Mouse (Mus musculus) monocyte, adult 5-6 weeks (primary cell): Measurements from ENCODE around the gene Gm12355. TPM values are rescaled to one million over a fixed set of nuclear protein-coding genes. Genes with fewer than 3 reads are reported as not detected.
"Not testable (repeated sequence)": the region's sequence is repeated elsewhere in the genome, so short reads cannot be mapped to it uniquely, and the experiment has no call there.

Experiments used
- ATAC-seq: fragments of 153-309, 156-312 bp; replicated peaks from 2 replicates; pipeline ENCODE4 v1.8.0; 2017; ENCODE audit warnings: mild to moderate bottlenecking; ENCODE audit not compliant: low TSS enrichment, insufficient number of reproducible peaks, severe bottlenecking, poor library complexity, low FRiP score
- total RNA-seq: library from RNA; stranded (forward); fragments of 200-1000, 200-491, 200-594 nt; gene quantifications from 3 replicates; pipeline ENCODE4 v1.2.3, GENCODE M21; 2017

Gene Gm12355
- total RNA-seq, 1 experiment from 2014 or later: not detected

- ATAC-seq: peak; percentile 93
These were observed 18.7 kb downstream of the Gm12355 start for GRCm38 (mm10) chr11:98606763-98607162.

GRCm38 (mm10) chr11:98604911-98605310, 20.6 kb downstream of the Gm12355 start:
- not testable (repeated sequence) for ATAC-seq

GRCm38 (mm10) chr11:98603953-98604352, 21.5 kb downstream of the Gm12355 start:
- ATAC-seq: no peak

GRCm38 (mm10) chr11:98602090-98602690, 23.3 kb downstream of the Gm12355 start:
- ATAC-seq: no peak

GRCm38 (mm10) chr11:98599291-98599690, 26.2 kb downstream of the Gm12355 start:
- ATAC-seq: no peak

GRCm38 (mm10) chr11:98598851-98599290, 26.6 kb downstream of the Gm12355 start:
- ATAC-seq: no peak

- ATAC-seq: no peak
These were observed 27.5 kb downstream of the Gm12355 start, which contains the start of gene Lrrc3c for GRCm38 (mm10) chr11:98597991-98598390. Gene Lrrc3c (plus strand): TSS chr11:98598291.

- ATAC-seq: peak; percentile 62
These were observed 28.1 kb downstream of the Gm12355 start for GRCm38 (mm10) chr11:98597363-98597762.

- ATAC-seq: no peak
These were observed 29.5 kb downstream of the Gm12355 start for GRCm38 (mm10) chr11:98595955-98596354.

- ATAC-seq: no peak
These were observed 30.0 kb downstream of the Gm12355 start for GRCm38 (mm10) chr11:98595473-98595872.

- no peak for ATAC-seq
These were observed 30.4 kb downstream of the Gm12355 start for GRCm38 (mm10) chr11:98595021-98595420.

GRCm38 (mm10) chr11:98590548-98591445, 34.7 kb downstream of the Gm12355 start:
- ATAC-seq: no peak

- ATAC-seq: no peak
These were observed 36.2 kb downstream of the Gm12355 start for GRCm38 (mm10) chr11:98589306-98589705.

- ATAC-seq: no peak
These were observed 36.6 kb downstream of the Gm12355 start for GRCm38 (mm10) chr11:98588833-98589281.

- peak; percentile 55; the same call in 1 of the 2 replicates for ATAC-seq
These were observed 37.5 kb downstream of the Gm12355 start for GRCm38 (mm10) chr11:98587684-98588546.

- peak; percentile 94 for ATAC-seq
These were observed 38.4 kb downstream of the Gm12355 start, which contains the start of gene Ormdl3 for GRCm38 (mm10) chr11:98586892-98587563. Gene Ormdl3 (minus strand): TSS chr11:98587368.

GRCm38 (mm10) chr11:98586087-98586891, 39.2 kb downstream of the Gm12355 start:
- ATAC-seq: no peak
